Mouse (Mus musculus) ZHBTc4 (cell line): ENCODE data around the gene Prkab1.

Experiments
- DNase-seq: peaks from one replicate; pipeline ENCODE4 v3.0.0-alpha.2; 2011; ENCODE audit warnings: low read depth, low spot score

Gene Prkab1

GRCm38 (mm10) chr5:116018784-116019183 lies 5.5 kb downstream of the Prkab1 start:
- DNase-seq: no peak

- DNase-seq: no peak
Measured at GRCm38 (mm10) chr5:116018196-116018595, 6.1 kb downstream of the Prkab1 start.

GRCm38 (mm10) chr5:116017391-116017790 lies 6.9 kb downstream of the Prkab1 start:
- no peak for DNase-seq

- no peak for DNase-seq
Measured at GRCm38 (mm10) chr5:116016542-116016941, 7.8 kb downstream of the Prkab1 start.

- peak; percentile 67 for DNase-seq
Measured at GRCm38 (mm10) chr5:116014237-116014636, 10.1 kb downstream of the Prkab1 start.

GRCm38 (mm10) chr5:116013821-116014220 lies 10.5 kb downstream of the Prkab1 start:
- no peak for DNase-seq

GRCm38 (mm10) chr5:116012503-116012902 lies 11.8 kb downstream of the Prkab1 start:
- no peak for DNase-seq

- DNase-seq: no peak
Measured at GRCm38 (mm10) chr5:116011700-116012099, 12.6 kb downstream of the Prkab1 start.

- no peak for DNase-seq
Measured at GRCm38 (mm10) chr5:116009884-116010627, 14.3 kb downstream of the Prkab1 start.

GRCm38 (mm10) chr5:116009091-116009851 lies 15.0 kb downstream of the Prkab1 start:
- no peak for DNase-seq

GRCm38 (mm10) chr5:116007723-116008122 lies 16.6 kb downstream of the Prkab1 start:
- DNase-seq: peak; percentile 92

- DNase-seq: peak; percentile 76
Measured at GRCm38 (mm10) chr5:116006324-116007099, 17.8 kb downstream of the Prkab1 start.

GRCm38 (mm10) chr5:116004271-116004670 lies 20.0 kb downstream of the Prkab1 start:
- no peak for DNase-seq

- no peak for DNase-seq
Measured at GRCm38 (mm10) chr5:116003825-116004224, 20.5 kb downstream of the Prkab1 start.

GRCm38 (mm10) chr5:116003154-116003553 lies 21.2 kb downstream of the Prkab1 start:
- no peak for DNase-seq

- no peak for DNase-seq
Measured at GRCm38 (mm10) chr5:115997376-115997775, 26.9 kb downstream of the Prkab1 start.

GRCm38 (mm10) chr5:115994101-115994500 lies 30.2 kb downstream of the Prkab1 start:
- DNase-seq: no peak

GRCm38 (mm10) chr5:115991717-115992116 lies 32.6 kb downstream of the Prkab1 start:
- DNase-seq: no peak

GRCm38 (mm10) chr5:115987284-115987683 lies 37.0 kb downstream of the Prkab1 start:
- DNase-seq: no peak

- DNase-seq: no peak
Measured at GRCm38 (mm10) chr5:115985101-115985500, 39.2 kb downstream of the Prkab1 start.

- no peak for DNase-seq
Measured at GRCm38 (mm10) chr5:115984392-115984791, 39.9 kb downstream of the Prkab1 start.
